Mouse (Mus musculus) urinary bladder, postnatal 10 days (tissue): Measurements from ENCODE around the gene Dgkz.

Experiments used
- DNase-seq: peaks from one replicate; pipeline ENCODE4 v3.0.0; 2022; ENCODE audit warnings: low spot score

The Dgkz gene

GRCm38 (mm10) chr2:91934016-91934415 is 41.6 kb downstream of the Dgkz start:
- DNase-seq: no peak

- DNase-seq: no peak
Observed at GRCm38 (mm10) chr2:91933471-91933870, 42.2 kb downstream of the Dgkz start.

GRCm38 (mm10) chr2:91932737-91933350 is 42.8 kb downstream of the Dgkz start:
- DNase-seq: no peak

- no peak for DNase-seq
Observed at GRCm38 (mm10) chr2:91932160-91932711, 43.4 kb downstream of the Dgkz start, which contains the start of gene Mdk. Gene Mdk (minus strand): TSS chr2:91932297.

GRCm38 (mm10) chr2:91931328-91932159 is 44.1 kb downstream of the Dgkz start:
- no peak for DNase-seq

- no peak for DNase-seq
Observed at GRCm38 (mm10) chr2:91930761-91931291, 44.8 kb downstream of the Dgkz start.

- DNase-seq: no peak
Observed at GRCm38 (mm10) chr2:91929936-91930335, 45.7 kb downstream of the Dgkz start.

- DNase-seq: no peak
Observed at GRCm38 (mm10) chr2:91929455-91929854, 46.2 kb downstream of the Dgkz start.

- DNase-seq: no peak
Observed at GRCm38 (mm10) chr2:91928534-91929350, 46.9 kb downstream of the Dgkz start.

GRCm38 (mm10) chr2:91927826-91928533 is 47.7 kb downstream of the Dgkz start:
- no peak for DNase-seq

GRCm38 (mm10) chr2:91926949-91927348 is 48.7 kb downstream of the Dgkz start, which contains the start of gene Chrm4:
Gene Chrm4 (plus strand): TSS chr2:91927249.
- DNase-seq: no peak

- DNase-seq: no peak
Observed at GRCm38 (mm10) chr2:91925442-91925841, 50.2 kb downstream of the Dgkz start.

- DNase-seq: no peak
Observed at GRCm38 (mm10) chr2:91924726-91925125, 50.9 kb downstream of the Dgkz start.

GRCm38 (mm10) chr2:91923415-91924337 is 52.0 kb downstream of the Dgkz start:
- no peak for DNase-seq

GRCm38 (mm10) chr2:91922586-91923414 is 52.9 kb downstream of the Dgkz start:
- no peak for DNase-seq

GRCm38 (mm10) chr2:91921790-91922570 is 53.7 kb downstream of the Dgkz start:
- DNase-seq: no peak

GRCm38 (mm10) chr2:91921181-91921789 is 54.4 kb downstream of the Dgkz start:
- DNase-seq: no peak

- DNase-seq: no peak
Observed at GRCm38 (mm10) chr2:91920130-91920529, 55.5 kb downstream of the Dgkz start.
